Mouse (Mus musculus) stomach, embryonic 14.5 days (tissue): ENCODE results near the gene Greb1. TPM values are rescaled to one million over a fixed set of nuclear protein-coding genes. Genes with fewer than 3 reads are reported as not detected.

Source experiments
- ATAC-seq: fragments of 200-750 bp; cut with Nextera tagmentation; 2 replicates; pipeline ENCODE4 v1.8.0; 2017; ENCODE audit warnings: low read depth, moderate TSS enrichment; ENCODE audit not compliant: insufficient number of reproducible peaks, insufficient read depth, low FRiP score
- H3K27ac ChIP-seq: fragments of 300-500 bp; sonication (generic); 2 replicates; pipeline ENCODE4 v1.5.1; 2014; ENCODE audit warnings: mild to moderate bottlenecking, low read length, moderate library complexity, mixed read lengths
- H3K27me3 ChIP-seq: fragments of 300-500 bp; sonication (generic); 2 replicates; pipeline ENCODE4 v1.6.1; 2014; ENCODE audit warnings: low read length, control low read depth, mixed read lengths; ENCODE audit not compliant: control insufficient read depth, insufficient read depth
- H3K36me3 ChIP-seq: fragments of 300-500 bp; sonication (generic); 2 replicates; pipeline ENCODE4 v1.6.1; 2014; ENCODE audit warnings: mild to moderate bottlenecking, control low read depth, low read length, moderate library complexity, mixed read lengths; ENCODE audit not compliant: control insufficient read depth, insufficient read depth
- H3K4me1 ChIP-seq: fragments of 300-500 bp; sonication (generic); 2 replicates; pipeline ENCODE4 v1.6.1; 2014; ENCODE audit warnings: low read length, control low read depth, mixed read lengths; ENCODE audit not compliant: control insufficient read depth, insufficient read depth
- H3K4me2 ChIP-seq: fragments of 300-500 bp; sonication (generic); replicated peaks from 2 replicates; pipeline ENCODE4 v1.6.1; 2014; ENCODE audit warnings: low read depth, low read length, control low read depth
- H3K4me3 ChIP-seq: fragments of 300-500 bp; sonication (generic); 2 replicates; pipeline ENCODE4 v1.5.1; 2014; ENCODE audit warnings: low read depth, low read length, control low read depth
- H3K9ac ChIP-seq: fragments of 300-500 bp; sonication (generic); replicated peaks from 2 replicates; pipeline ENCODE4 v1.6.1; 2014; ENCODE audit warnings: low read depth, mild to moderate bottlenecking, control low read depth, low read length, moderate library complexity, mixed read lengths
- H3K9me3 ChIP-seq: fragments of 300-500 bp; sonication (generic); 2 replicates; pipeline ENCODE4 v1.6.1; 2016; ENCODE audit warnings: low read depth, low read length, control low read depth; ENCODE audit not compliant: control insufficient read depth
- WGBS: fragments of 180-500 bp; shearing (Covaris S2); extraction: QIAGEN DNeasy Blood & Tissue Kit; methylation state at CpG from one replicate; pipeline ENCODE4 v1.1.7; 2014; 5-methylcytosine and 5-hydroxymethylcytosine counted together
- polyA plus RNA-seq: library from polyadenylated mRNA; unstranded; fragments of >200 nt; fragmentation: Nextera tagmentation; extraction: Ambion mirVana; gene quantifications from 2 replicates; pipeline ENCODE4 v1.2.1, GENCODE M21; 2014

Greb1 gene
- polyA plus RNA-seq, 1 experiment from 2014 or later: 1.8 TPM

GRCm38 (mm10) chr12:16653332-16654093, 147.2 kb downstream of the Greb1 start, which contains the start of gene Ntsr2:
TSS of gene Ntsr2 (plus strand) at chr12:16653382.
- ATAC-seq: peak; percentile 79
- H3K27ac ChIP-seq: no peak within 1 kb of the TSS
- peak within 1 kb of the TSS; percentile 24 for H3K4me3 ChIP-seq
- no peaks in the 10 kb centered on the region for H3K9me3 ChIP-seq
- 6% methylated on average over 58 of the region's 58 CpGs for WGBS
- H3K27me3 ChIP-seq: peaks cover 16% of the 10 kb centered on the region
- no peak within 1 kb of the TSS for H3K9ac ChIP-seq
- no peaks in the 10 kb centered on the region for H3K36me3 ChIP-seq
- H3K4me1 ChIP-seq: no peaks in the 10 kb centered on the region; the same call in 1 of the 2 replicates
- peak within 1 kb of the TSS; percentile 48 for H3K4me2 ChIP-seq

- 79% methylated on average over 6 of the region's 6 CpGs for WGBS
- peaks cover 13% of the 10 kb centered on the region for H3K27me3 ChIP-seq
- no peaks in the 10 kb centered on the region for H3K9me3 ChIP-seq
- no peaks in the 10 kb centered on the region; the same call in 1 of the 2 replicates for H3K4me1 ChIP-seq
- H3K27ac ChIP-seq: no peak overlapping the region
- no peak for ATAC-seq
- H3K4me2 ChIP-seq: no peak overlapping the region
- no peak overlapping the region for H3K9ac ChIP-seq
- no peak overlapping the region for H3K4me3 ChIP-seq
- H3K36me3 ChIP-seq: no peaks in the 10 kb centered on the region
These were observed 150.9 kb downstream of the Greb1 start for GRCm38 (mm10) chr12:16649819-16650218.

DNA sequence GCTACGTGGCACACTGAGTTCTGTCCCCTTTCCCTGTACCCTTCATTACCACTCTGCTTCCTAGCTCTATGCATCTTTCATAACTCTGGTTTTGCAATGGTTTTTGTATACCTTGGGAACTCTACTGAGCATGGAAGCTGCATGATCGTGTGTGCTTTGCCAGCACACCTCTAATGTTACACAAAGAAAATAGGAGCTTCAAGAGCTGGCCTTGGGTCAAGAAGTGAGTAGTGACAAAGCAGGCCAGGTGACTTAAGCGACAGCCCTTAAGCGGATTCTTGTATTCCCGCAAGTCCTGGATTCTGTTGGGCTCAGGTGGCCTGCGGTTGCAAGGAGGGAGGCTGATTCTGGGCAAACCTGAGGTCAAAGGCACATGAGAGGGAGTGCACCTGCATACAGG, 152.4 kb downstream of the Greb1 start:
- Histone ChIP-seq H3K27ac (no peak overlapping the region), H3K4me2 (no peak overlapping the region), H3K27me3 (peaks cover under 1% of the 10 kb centered on the region; the same call in 1 of the 2 replicates), H3K4me1 (no peaks in the 10 kb centered on the region), H3K9ac (no peak overlapping the region), H3K4me3 (no peak overlapping the region), H3K9me3 (no peaks in the 10 kb centered on the region), H3K36me3 (no peaks in the 10 kb centered on the region)
- 83% methylated on average over 6 of the region's 6 CpGs for WGBS
- ATAC-seq: no peak

- ATAC-seq: no peak
- no peak overlapping the region for H3K4me2 ChIP-seq
These were observed 153.8 kb downstream of the Greb1 start for GRCm38 (mm10) chr12:16646780-16647409.

DNA sequence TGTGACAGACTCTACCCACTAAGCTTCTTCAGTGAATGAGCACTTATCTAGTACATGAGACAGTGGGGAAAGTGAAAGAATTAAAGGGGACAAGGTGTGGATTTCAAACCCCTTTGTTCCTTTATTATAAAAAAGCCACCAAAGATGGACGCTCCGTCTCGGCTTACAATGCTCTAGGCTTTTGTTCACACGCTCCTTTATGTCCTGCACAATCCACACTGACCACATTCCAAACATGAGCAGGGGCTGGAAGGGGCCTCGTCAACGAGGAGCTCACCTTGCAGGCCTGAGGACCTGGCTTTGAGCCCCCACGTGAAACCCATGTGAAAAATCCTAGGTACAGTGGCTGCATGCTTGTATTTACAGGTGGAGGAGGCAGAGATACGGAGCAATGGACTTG, 156.0 kb downstream of the Greb1 start:
- no peak overlapping the region for H3K4me3 ChIP-seq
- no peaks in the 10 kb centered on the region for H3K27me3 ChIP-seq
- no peaks in the 10 kb centered on the region for H3K9me3 ChIP-seq
- no peak overlapping the region for H3K9ac ChIP-seq
- 63% methylated on average over 8 of the region's 8 CpGs for WGBS
- H3K4me2 ChIP-seq: no peak overlapping the region
- H3K4me1 ChIP-seq: no peaks in the 10 kb centered on the region
- H3K36me3 ChIP-seq: no peaks in the 10 kb centered on the region
- H3K27ac ChIP-seq: no peak overlapping the region
- ATAC-seq: no peak

More at GRCm38 (mm10) chr12:16646780-16647409, 153.8 kb downstream of the Greb1 start:
- no peaks in the 10 kb centered on the region for H3K9me3 ChIP-seq
- no peak overlapping the region for H3K27ac ChIP-seq
- H3K27me3 ChIP-seq: no peaks in the 10 kb centered on the region
- no peak overlapping the region for H3K9ac ChIP-seq
- WGBS: 51% methylated on average over 9 of the region's 9 CpGs
- no peak overlapping the region for H3K4me3 ChIP-seq
- H3K36me3 ChIP-seq: no peaks in the 10 kb centered on the region
- no peaks in the 10 kb centered on the region for H3K4me1 ChIP-seq

- ATAC-seq: no peak
- H3K27ac ChIP-seq: no peak overlapping the region
- WGBS: 53% methylated on average over 12 of the region's 12 CpGs
These were observed 157.0 kb downstream of the Greb1 start for GRCm38 (mm10) chr12:16643508-16644345.

DNA sequence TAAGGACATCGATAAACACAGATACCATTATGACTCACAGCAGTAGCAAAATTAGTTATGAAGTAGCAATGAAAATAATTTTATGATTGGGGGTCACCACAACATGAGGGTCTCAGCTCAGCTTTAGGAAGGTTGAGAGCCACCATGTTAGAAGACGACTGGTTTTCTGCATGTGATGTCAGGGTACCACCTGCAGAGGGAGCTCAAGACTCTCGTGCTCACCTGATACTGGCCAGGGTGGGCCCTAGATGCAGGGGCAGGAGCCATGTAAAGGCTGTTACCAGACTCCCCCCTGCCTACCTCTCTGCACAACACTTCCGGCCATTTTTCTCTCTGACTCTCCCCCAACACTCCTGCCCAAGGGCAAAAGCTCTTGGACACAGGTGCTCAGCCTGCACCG, 158.7 kb downstream of the Greb1 start:
- no peaks in the 10 kb centered on the region for H3K27me3 ChIP-seq
- H3K4me3 ChIP-seq: no peak overlapping the region
- no peak for ATAC-seq
- no peaks in the 10 kb centered on the region for H3K36me3 ChIP-seq
- WGBS: 68% methylated on average over 5 of the region's 5 CpGs
- H3K9ac ChIP-seq: no peak overlapping the region
- H3K9me3 ChIP-seq: no peaks in the 10 kb centered on the region
- no peaks in the 10 kb centered on the region for H3K4me1 ChIP-seq
- H3K27ac ChIP-seq: no peak overlapping the region
- H3K4me2 ChIP-seq: no peak overlapping the region

More at GRCm38 (mm10) chr12:16643508-16644345, 157.0 kb downstream of the Greb1 start:
- Histone ChIP-seq H3K4me3 (no peak overlapping the region), H3K27me3 (no peaks in the 10 kb centered on the region), H3K9ac (no peak overlapping the region), H3K9me3 (no peaks in the 10 kb centered on the region), H3K36me3 (no peaks in the 10 kb centered on the region), H3K4me2 (no peak overlapping the region), H3K4me1 (no peaks in the 10 kb centered on the region)

DNA sequence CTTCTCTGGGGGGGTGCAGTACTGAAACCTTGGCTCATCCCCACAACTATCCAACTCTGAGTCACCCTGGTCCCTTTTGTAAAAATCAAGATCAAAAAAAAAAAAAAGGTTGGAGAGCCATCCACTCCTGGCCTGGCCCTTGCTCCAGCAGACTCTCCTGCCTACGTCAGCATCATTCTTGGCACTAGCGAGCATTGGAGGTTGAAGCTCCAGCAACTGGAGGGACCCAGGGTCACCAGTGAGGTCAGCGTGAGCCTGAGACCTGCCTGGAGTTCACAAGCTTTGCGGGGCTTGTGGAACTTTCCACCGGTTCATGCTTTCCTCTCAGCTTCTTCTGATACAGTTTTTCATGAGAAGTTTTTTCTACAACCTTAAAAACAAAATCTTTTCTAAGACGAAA, 160.6 kb downstream of the Greb1 start:
- Histone ChIP-seq H3K27ac (no peak overlapping the region), H3K9ac (no peak overlapping the region), H3K4me1 (no peaks in the 10 kb centered on the region), H3K4me3 (no peak overlapping the region), H3K9me3 (no peaks in the 10 kb centered on the region), H3K4me2 (no peak overlapping the region), H3K27me3 (no peaks in the 10 kb centered on the region), H3K36me3 (no peaks in the 10 kb centered on the region)
- 83% methylated on average over 6 of the region's 6 CpGs for WGBS
- ATAC-seq: no peak
